Mouse (Mus musculus) G1E (cell line): ENCODE data around the gene Cdh5. TPM values are rescaled to one million over a fixed set of nuclear protein-coding genes. Genes with fewer than 3 reads are reported as not detected.

ENCODE experiments used
- ATAC-seq: 2 replicates; pipeline ENCODE4 v1.8.0; 2016; ENCODE audit warnings: mild to moderate bottlenecking; ENCODE audit not compliant: insufficient number of reproducible peaks, poor library complexity, low FRiP score, severe bottlenecking; ENCODE audit errors: extremely low read depth
- DNase-seq: peaks from one replicate; pipeline ENCODE4 v3.0.0; 2012; ENCODE audit warnings: low spot score
- H3K27me3 ChIP-seq: 2 replicates; pipeline ENCODE4 v1.6.1; 2012; ENCODE audit warnings: mild to moderate bottlenecking, low read length, inconsistent platforms; ENCODE audit not compliant: insufficient read depth
- H3K36me3 ChIP-seq: replicated peaks from 2 replicates; pipeline ENCODE3; 2012; ENCODE audit warnings: mild to moderate bottlenecking, inconsistent platforms
- H3K4me1 ChIP-seq: 2 replicates; pipeline ENCODE4 v1.6.1; 2012; ENCODE audit warnings: low read depth, low read length, inconsistent platforms, mixed read lengths; ENCODE audit not compliant: insufficient read depth
- H3K4me3 ChIP-seq: 2 replicates; pipeline ENCODE4 v1.5.1; 2012; ENCODE audit warnings: low read depth, mild to moderate bottlenecking, inconsistent platforms, low read length, moderate library complexity, mixed read lengths
- H3K9me3 ChIP-seq: replicated peaks from 2 replicates; pipeline ENCODE4 v1.6.1; 2012; ENCODE audit warnings: inconsistent platforms
- CTCF ChIP-seq: IDR thresholded peaks from 2 replicates; pipeline ENCODE4 v1.5.1; 2012; ENCODE audit warnings: low read depth, low read length, inconsistent platforms, mixed read lengths
- GATA1 ChIP-seq: IDR thresholded peaks from 2 replicates; pipeline ENCODE4 v1.6.1; 2012; ENCODE audit warnings: borderline replicate concordance, low read length, inconsistent platforms, mixed read lengths
- GATA2 ChIP-seq: IDR thresholded peaks from 2 replicates; pipeline ENCODE4 v1.6.1; 2012; ENCODE audit warnings: low read depth, low read length, inconsistent platforms, borderline replicate concordance
- POLR2AphosphoS5 ChIP-seq: IDR thresholded peaks from 2 replicates; pipeline ENCODE4 v1.6.1; 2012; ENCODE audit warnings: low read depth, low read length, inconsistent platforms; ENCODE audit not compliant: insufficient replicate concordance
- TAL1 ChIP-seq: conservative IDR thresholded peaks from 2 replicates; pipeline ENCODE4 v1.6.1; 2012; ENCODE audit warnings: low read depth, low read length, inconsistent platforms, mixed read lengths
- polyA plus RNA-seq: library from polyadenylated mRNA; stranded (reverse); fragments of >175 nt; gene quantifications from 2 replicates; pipeline ENCODE4 v1.2.3, GENCODE M21; 2012
- total RNA-seq, 2 experiments: library from RNA; stranded (forward) in 1 of 2; stranded (reverse) in 1 of 2; fragments of 200-1000 nt in 1 of 2; fragments of >200 nt in 1 of 2; fragmentation: Nextera tagmentation in 1 of 2; gene quantifications; 2 replicates each; pipeline ENCODE4 v1.2.3; 2014 to 2017

Gene Cdh5
- total and polyA plus RNA-seq, 3 experiments = 0.05 TPM; not detected in 2

- TF ChIP-seq CTCF (no peak), POLR2AphosphoS5 (no peak), TAL1 (no peak), GATA2 (no peak), GATA1 (no peak)
- ATAC-seq (no peak), DNase-seq (no peak)
- Histone ChIP-seq H3K27me3 (no peaks in the 10 kb centered on the region), H3K36me3 (no peaks in the 10 kb centered on the region), H3K4me1 (no peaks in the 10 kb centered on the region), H3K9me3 (peaks cover 43% of the 10 kb centered on the region), H3K4me3 (no peak within 1 kb of the TSS; the same call in 1 of the 2 replicates)
These were observed 69.0 kb downstream of the Cdh5 start, which contains the start of gene Bean1 for GRCm38 (mm10) chr8:104170118-104171049. Gene Bean1, plus strand, starts transcription at chr8:104170442.

- Histone ChIP-seq H3K4me3 (no peak overlapping the region; the same call in 1 of the 2 replicates), H3K9me3 (peaks cover 43% of the 10 kb centered on the region), H3K4me1 (no peaks in the 10 kb centered on the region), H3K36me3 (no peaks in the 10 kb centered on the region), H3K27me3 (no peaks in the 10 kb centered on the region)
- DNase-seq (no peak), ATAC-seq (no peak)
- TF ChIP-seq POLR2AphosphoS5 (no peak), GATA2 (no peak), GATA1 (no peak), CTCF (no peak), TAL1 (no peak)
These were observed 69.7 kb downstream of the Cdh5 start for GRCm38 (mm10) chr8:104171050-104171620.

- no peak for DNase-seq
- Histone ChIP-seq H3K4me1 (no peaks in the 10 kb centered on the region), H3K4me3 (no peak overlapping the region), H3K27me3 (no peaks in the 10 kb centered on the region), H3K36me3 (no peaks in the 10 kb centered on the region), H3K9me3 (peaks cover 46% of the 10 kb centered on the region)
- TF ChIP-seq CTCF (no peak), POLR2AphosphoS5 (no peak), GATA2 (no peak), GATA1 (no peak), TAL1 (no peak)
- ATAC-seq = no peak
These were observed 71.0 kb downstream of the Cdh5 start for GRCm38 (mm10) chr8:104172420-104172819.

- Histone ChIP-seq H3K27me3 (no peaks in the 10 kb centered on the region), H3K4me1 (no peaks in the 10 kb centered on the region), H3K36me3 (no peaks in the 10 kb centered on the region), H3K4me3 (no peak overlapping the region), H3K9me3 (peaks cover 35% of the 10 kb centered on the region)
- DNase-seq (no peak), ATAC-seq (no peak; the same call in 1 of the 2 replicates)
- TF ChIP-seq CTCF (no peak), GATA2 (no peak), POLR2AphosphoS5 (no peak), GATA1 (no peak), TAL1 (no peak)
These were observed 74.6 kb downstream of the Cdh5 start for GRCm38 (mm10) chr8:104175848-104176527.

GRCm38 (mm10) chr8:104177054-104177453 lies 75.6 kb downstream of the Cdh5 start:
- no peaks in the 10 kb centered on the region for H3K4me1 ChIP-seq
- no peak for ATAC-seq
- TF ChIP-seq TAL1 (no peak), POLR2AphosphoS5 (no peak), GATA1 (no peak), CTCF (no peak), GATA2 (no peak)

GRCm38 (mm10) chr8:104184905-104185304 lies 83.5 kb downstream of the Cdh5 start:
- TF ChIP-seq TAL1 = no peak
- no peak for TF ChIP-seq POLR2AphosphoS5
- no peak for TF ChIP-seq GATA1
- no peak for TF ChIP-seq CTCF
- TF ChIP-seq GATA2 = no peak
- Histone ChIP-seq H3K36me3 (no peaks in the 10 kb centered on the region), H3K27me3 (no peaks in the 10 kb centered on the region), H3K4me3 (no peak overlapping the region), H3K4me1 (no peaks in the 10 kb centered on the region), H3K9me3 (peaks cover 33% of the 10 kb centered on the region)
- no peak for DNase-seq
- ATAC-seq = no peak

More at GRCm38 (mm10) chr8:104177054-104177453, 75.6 kb downstream of the Cdh5 start:
- H3K36me3 ChIP-seq = no peaks in the 10 kb centered on the region
- H3K27me3 ChIP-seq = no peaks in the 10 kb centered on the region
- DNase-seq = no peak
- peaks cover 28% of the 10 kb centered on the region for H3K9me3 ChIP-seq
- no peak overlapping the region for H3K4me3 ChIP-seq
